Mouse (Mus musculus) kidney, adult 11 months (tissue): Measurements from ENCODE around the gene Sval1.

Source experiments
- DNase-seq: peaks from one replicate; pipeline ENCODE4 v3.0.0; 2022

Sval1 gene

GRCm38 (mm10) chr6:41951330-41951729 lies at the start of gene Sval1:
Gene Sval1, plus strand, starts transcription at chr6:41951630.
- no peak for DNase-seq

- no peak for DNase-seq
Measured at GRCm38 (mm10) chr6:41911625-41912024, 39.8 kb upstream of the Sval1 start.

- DNase-seq: no peak
Measured at GRCm38 (mm10) chr6:41914883-41915282, 36.5 kb upstream of the Sval1 start.

- DNase-seq: no peak
Measured at GRCm38 (mm10) chr6:41967840-41968239, 16.4 kb downstream of the Sval1 start, which contains the start of gene Sval3. Gene Sval3, plus strand, starts transcription at chr6:41968140.
